Mouse (Mus musculus) bone marrow macrophage, adult 2 months (primary cell): Measurements from ENCODE around the gene Fmn2. TPM values are rescaled to one million over a fixed set of nuclear protein-coding genes. Genes with fewer than 3 reads are reported as not detected.

ENCODE experiments used
- H3K27ac ChIP-seq: 2 replicates; pipeline ENCODE4 v1.5.1; 2012; ENCODE audit warnings: low read depth, low read length; ENCODE audit not compliant: insufficient read depth
- H3K4me1 ChIP-seq: 2 replicates; pipeline ENCODE4 v1.6.1; 2012; ENCODE audit warnings: low read length; ENCODE audit not compliant: control insufficient read depth, insufficient read depth
- H3K4me3 ChIP-seq: 2 replicates; pipeline ENCODE4 v1.5.1; 2012; ENCODE audit warnings: mild to moderate bottlenecking, low read length, moderate library complexity; ENCODE audit not compliant: insufficient read depth
- CTCF ChIP-seq: IDR thresholded peaks from 2 replicates; pipeline ENCODE4 v1.5.1; 2012; ENCODE audit warnings: low read depth, mild to moderate bottlenecking, low read length, moderate library complexity
- POLR2A ChIP-seq: IDR thresholded peaks from 2 replicates; pipeline ENCODE4 v1.6.1; 2012; ENCODE audit warnings: mild to moderate bottlenecking, low read depth, low read length, borderline replicate concordance
- polyA plus RNA-seq: library from polyadenylated mRNA; stranded (reverse); fragments of >200 nt; gene quantifications from 2 replicates; pipeline ENCODE4 v1.2.4, GENCODE M21; 2012; ENCODE audit not compliant: missing spikeins, insufficient read depth, insufficient read length

The Fmn2 gene
- polyA plus RNA-seq, 1 experiment: not detected

DNA sequence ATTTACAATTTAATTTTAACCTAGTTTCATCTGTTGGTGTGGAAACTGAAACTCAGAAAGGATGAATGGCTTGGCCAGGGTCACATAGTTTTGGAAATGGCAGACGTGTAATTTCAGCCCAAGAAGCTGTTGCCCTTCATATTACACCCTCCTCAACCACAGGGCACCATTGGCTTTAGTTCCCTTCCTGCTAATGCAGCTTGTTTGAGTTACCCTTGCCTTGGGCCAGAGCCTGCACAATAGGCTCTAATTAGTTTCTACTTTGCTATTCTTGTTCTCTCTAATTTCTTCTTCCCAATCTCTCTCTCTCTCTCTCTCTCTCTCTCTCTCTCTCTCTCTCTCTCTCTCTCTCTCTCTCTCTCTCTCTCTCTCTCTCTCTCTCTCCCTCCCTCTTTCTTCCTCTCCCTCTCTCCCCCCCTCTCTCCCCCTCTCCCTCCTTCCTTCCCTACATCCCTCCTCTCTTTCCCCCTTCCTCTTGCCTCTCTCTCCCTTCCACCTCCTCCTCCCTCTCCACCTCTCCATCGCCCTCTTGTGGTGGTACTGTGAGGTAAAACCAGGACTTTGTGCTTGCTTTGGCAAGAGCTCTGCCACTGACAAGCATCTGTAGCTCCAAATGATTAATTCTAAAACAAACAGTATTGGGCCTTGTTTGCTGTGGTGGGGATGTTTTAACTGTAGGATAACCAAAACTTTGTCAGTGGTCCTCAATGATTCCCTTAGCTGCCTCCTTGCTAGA, 51.8 kb downstream of the Fmn2 start:
- Histone ChIP-seq H3K4me3 (no peak overlapping the region), H3K27ac (no peak overlapping the region), H3K4me1 (no peaks in the 10 kb centered on the region)
- TF ChIP-seq POLR2A: no peak
- TF ChIP-seq CTCF: no peak

DNA sequence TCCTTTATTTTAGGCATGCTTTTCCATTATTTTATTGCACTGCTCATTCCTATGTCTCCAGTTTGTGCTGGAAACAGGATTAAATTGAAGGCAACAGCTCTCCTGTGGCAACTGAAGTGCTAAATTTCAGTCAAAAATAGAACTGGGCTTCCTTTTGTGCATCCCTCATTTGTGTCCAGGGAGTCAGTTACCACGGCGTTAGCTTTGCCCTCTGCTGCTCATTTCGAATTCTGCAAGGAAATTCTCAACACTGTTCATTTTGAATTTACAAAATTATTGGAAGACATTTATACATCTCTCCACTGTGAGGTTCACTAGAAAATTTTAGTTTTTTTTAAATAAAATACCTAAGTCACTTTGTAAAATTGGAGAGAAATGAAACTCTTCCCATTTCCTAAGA, 53.8 kb downstream of the Fmn2 start:
- TF ChIP-seq CTCF: no peak
- TF ChIP-seq POLR2A: no peak
- H3K4me3 ChIP-seq: no peak overlapping the region
- no peaks in the 10 kb centered on the region for H3K4me1 ChIP-seq
- H3K27ac ChIP-seq: no peak overlapping the region

DNA sequence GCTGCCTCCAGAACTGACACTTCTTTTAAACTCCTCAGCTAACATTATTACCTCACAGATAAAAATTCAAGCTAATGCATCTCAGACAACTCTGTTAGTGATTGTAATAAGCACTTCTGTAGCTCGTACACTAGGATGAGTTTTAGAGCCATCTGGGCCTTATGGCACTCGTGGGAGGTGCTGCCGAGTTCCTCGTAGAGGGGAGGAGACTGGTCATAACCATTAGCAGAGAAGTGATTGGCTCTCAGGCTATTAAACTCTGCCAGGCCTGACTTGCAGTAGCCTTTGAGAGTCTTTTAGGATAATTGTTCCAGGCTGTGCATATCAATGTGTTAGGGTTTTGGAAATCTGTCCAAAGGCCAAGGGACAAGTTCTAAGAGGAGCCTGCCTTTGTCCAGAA, 55.6 kb downstream of the Fmn2 start:
- no peak for TF ChIP-seq POLR2A
- no peak for TF ChIP-seq CTCF
- no peak overlapping the region for H3K4me3 ChIP-seq

DNA sequence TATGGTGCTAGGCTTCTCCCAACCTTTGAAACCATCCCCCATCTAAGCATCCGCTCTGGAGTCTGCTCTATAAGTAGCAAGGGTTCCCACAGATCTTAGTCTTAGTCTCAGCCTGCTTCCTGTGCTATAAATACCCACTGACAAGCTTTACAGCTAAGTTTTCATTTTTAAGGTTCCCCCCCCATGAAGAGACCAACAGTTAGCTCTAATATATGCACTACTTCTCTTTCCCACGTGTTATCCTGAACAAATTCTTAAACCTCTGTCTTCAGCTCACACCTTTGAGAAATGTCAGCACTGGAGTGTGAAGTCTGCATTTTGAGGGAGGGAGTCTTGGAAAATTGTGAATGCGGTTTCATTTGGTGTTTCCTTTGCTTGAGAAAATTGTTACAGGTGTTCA, 56.2 kb downstream of the Fmn2 start:
- no peak overlapping the region for H3K4me3 ChIP-seq
- no peaks in the 10 kb centered on the region for H3K4me1 ChIP-seq
- H3K27ac ChIP-seq: no peak overlapping the region
- no peak for TF ChIP-seq CTCF
- TF ChIP-seq POLR2A: no peak

More for the DNA sequence above, 55.6 kb downstream of the Fmn2 start:
- Histone ChIP-seq H3K4me1 (no peaks in the 10 kb centered on the region), H3K27ac (no peak overlapping the region)

DNA sequence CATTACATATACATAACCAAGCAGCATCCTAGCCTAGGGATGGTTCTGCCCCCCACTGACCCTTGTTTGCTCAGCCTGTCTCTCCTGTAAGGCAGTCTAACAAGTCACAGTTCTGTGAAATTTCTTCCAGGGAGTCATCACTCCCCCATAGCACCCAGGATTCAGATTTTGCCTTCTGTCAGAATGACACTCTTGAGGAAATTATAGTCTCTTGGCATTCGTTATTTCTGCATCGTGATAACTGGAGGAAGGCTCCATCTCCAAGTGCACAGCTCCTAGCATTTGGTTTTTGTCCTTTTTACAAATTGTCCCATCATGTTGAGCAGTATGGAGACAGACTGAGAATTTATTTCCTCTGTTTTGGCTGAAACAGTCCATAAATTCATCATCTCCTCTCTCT, 56.9 kb downstream of the Fmn2 start:
- Histone ChIP-seq H3K4me3 (no peak overlapping the region), H3K27ac (no peak overlapping the region), H3K4me1 (no peaks in the 10 kb centered on the region)
- TF ChIP-seq POLR2A (no peak), CTCF (no peak)

DNA sequence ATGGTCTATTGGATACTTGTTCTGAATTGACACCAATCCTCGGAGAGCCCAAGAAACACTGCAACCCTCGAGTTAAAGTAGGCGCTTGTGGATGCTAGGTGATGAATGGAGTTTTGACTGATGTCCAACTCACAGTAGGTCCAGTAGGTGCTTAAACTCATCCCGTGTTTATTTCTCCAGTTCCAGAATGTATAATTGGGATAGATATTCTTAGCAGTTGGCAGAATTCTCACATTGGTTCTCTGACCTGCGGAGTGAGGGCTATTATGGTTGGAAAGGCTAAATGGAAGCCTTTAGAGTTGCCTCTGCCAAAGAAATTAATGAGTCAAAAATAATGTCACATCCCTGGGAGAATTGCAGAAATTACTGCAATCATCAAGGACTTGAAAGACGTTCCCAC, 62.9 kb downstream of the Fmn2 start:
- H3K4me1 ChIP-seq: no peaks in the 10 kb centered on the region
- no peak overlapping the region for H3K27ac ChIP-seq
- no peak overlapping the region for H3K4me3 ChIP-seq
- TF ChIP-seq POLR2A (no peak), CTCF (no peak)

DNA sequence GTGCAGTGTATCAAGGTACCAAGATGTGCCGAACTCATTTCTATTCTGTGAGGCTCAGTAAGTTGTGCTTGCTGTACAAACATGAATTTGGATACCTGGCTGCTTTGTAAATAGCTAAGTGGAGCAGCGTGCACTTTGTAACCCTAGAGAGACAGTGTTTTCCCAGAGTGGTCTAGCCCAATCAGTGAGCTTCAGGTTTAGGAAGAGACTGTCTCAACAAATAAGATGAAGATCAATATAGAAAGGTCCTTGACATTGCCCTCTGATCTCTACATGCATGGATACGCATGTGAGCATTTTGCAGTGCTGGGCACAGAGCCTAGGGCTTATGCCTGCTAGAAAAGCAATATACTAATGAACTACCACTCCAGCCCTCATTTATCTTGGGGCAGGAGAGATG, 67.0 kb downstream of the Fmn2 start:
- Histone ChIP-seq H3K4me3 (no peak overlapping the region), H3K4me1 (no peaks in the 10 kb centered on the region), H3K27ac (no peak overlapping the region)
- TF ChIP-seq POLR2A: no peak

DNA sequence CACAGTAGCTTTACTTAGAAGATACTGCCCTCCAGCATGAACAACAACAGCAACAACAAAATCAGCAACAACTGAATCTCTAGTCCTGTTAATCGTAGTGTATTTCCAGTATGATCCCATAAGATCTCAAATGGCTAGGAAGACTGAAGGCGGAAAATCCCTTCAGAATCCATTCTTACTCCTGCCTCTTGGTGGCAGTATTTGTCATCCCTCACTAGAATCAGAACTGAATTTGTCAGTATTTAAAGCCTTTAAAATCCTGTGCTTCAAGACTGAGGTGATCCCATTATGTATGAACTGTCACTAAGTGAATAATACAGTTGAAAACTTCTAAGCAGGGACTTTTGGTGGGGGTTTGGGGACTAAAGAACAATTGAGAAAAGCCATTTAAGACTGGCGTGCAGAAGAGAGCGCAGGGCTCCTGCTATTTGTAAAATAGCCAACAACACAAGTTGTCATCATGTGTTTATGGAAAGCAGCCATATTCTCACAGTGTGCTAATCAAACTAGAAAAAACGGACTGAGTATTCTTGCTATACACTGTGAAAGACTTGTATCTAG, 90.9 kb downstream of the Fmn2 start:
- Histone ChIP-seq H3K4me1 (no peaks in the 10 kb centered on the region), H3K4me3 (no peak overlapping the region), H3K27ac (no peak overlapping the region)
- TF ChIP-seq CTCF (no peak), POLR2A (no peak)

DNA sequence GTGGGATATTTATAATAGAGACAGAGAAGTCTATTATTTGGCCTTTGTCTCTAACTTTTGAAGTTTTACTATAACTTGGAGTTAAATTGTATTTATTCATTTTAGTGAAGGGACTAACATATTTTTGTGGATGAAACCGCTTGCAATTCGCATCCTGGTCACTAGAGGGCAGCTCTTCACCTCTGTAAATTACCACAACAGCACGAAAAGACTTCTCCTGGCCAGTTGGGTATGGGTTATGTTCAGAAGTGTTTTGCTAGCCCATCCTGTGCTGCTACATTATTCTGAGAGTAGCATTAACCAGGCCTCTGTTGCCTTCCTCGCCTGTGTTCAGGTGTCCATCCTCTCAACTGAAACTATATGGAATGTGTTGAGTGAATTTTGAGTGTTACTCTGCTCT, 93.4 kb downstream of the Fmn2 start:
- Histone ChIP-seq H3K27ac (no peak overlapping the region), H3K4me1 (no peaks in the 10 kb centered on the region)
- no peak for TF ChIP-seq CTCF
- TF ChIP-seq POLR2A: no peak

DNA sequence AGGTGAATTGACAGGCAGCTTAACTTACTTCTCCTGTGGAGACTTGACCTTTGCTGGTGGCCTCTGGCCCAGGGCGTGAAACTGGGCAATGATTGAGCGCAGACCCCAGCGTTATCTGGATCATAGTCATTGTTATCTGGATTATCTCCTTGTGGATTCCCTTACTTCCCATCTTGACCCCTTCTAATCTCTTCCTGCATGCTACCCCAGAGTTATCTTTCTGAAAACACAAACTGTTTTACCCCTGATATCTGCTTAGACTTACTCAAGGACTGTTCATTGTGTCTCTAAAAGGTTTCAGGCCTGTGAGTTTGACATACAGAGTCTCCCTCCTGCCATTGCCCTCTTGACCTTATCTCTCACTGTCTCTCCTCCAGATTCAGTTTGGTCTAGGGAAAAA, 95.9 kb downstream of the Fmn2 start:
- no peak overlapping the region for H3K4me3 ChIP-seq
- H3K4me1 ChIP-seq: no peaks in the 10 kb centered on the region
- no peak for TF ChIP-seq POLR2A
- TF ChIP-seq CTCF: no peak
- H3K27ac ChIP-seq: no peak overlapping the region

More for the DNA sequence above, 93.4 kb downstream of the Fmn2 start:
- H3K4me3 ChIP-seq: no peak overlapping the region

DNA sequence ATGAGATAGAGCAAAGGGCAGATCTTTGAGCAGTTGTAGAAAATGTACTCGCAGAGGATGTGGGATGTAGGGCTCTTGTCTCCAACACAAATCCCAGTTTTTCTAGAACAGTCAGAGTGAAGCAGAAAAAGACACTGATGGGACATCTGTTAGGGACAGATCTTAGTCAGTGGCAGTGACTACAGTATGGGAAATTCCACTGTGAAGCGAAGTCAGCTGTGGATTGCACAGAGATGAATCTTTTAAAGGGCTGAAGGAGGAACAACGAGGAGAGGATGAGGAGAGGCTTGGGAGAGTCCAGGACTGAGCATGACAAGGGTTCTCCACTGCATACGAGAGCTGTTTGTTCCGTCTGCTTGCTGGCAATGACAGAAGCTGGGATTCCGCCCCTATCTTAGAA, 96.6 kb downstream of the Fmn2 start:
- Histone ChIP-seq H3K27ac (no peak overlapping the region), H3K4me3 (no peak overlapping the region), H3K4me1 (no peaks in the 10 kb centered on the region)
- TF ChIP-seq CTCF (no peak), POLR2A (no peak)
